Mouse (Mus musculus) cerebellum, adult 11-12 months (tissue): ENCODE measurements around the gene Spred2.

Experiments
- DNase-seq: peaks from one replicate; pipeline ENCODE4 v3.0.0; 2022

Gene Spred2

GRCm38 (mm10) chr11:20064926-20065325, 140.8 kb downstream of the Spred2 start:
- peak; percentile 40 for DNase-seq

GRCm38 (mm10) chr11:20066106-20066505, 141.9 kb downstream of the Spred2 start:
- DNase-seq, result peak; percentile 78

- no peak for DNase-seq
Observed at GRCm38 (mm10) chr11:20067521-20067920, 143.3 kb downstream of the Spred2 start.

- no peak for DNase-seq
Observed at GRCm38 (mm10) chr11:20068346-20069004, 144.3 kb downstream of the Spred2 start.

GRCm38 (mm10) chr11:20072174-20072573, 148.0 kb downstream of the Spred2 start:
- peak; percentile 34 for DNase-seq

- DNase-seq, result no peak
Observed at GRCm38 (mm10) chr11:20072826-20073225, 148.7 kb downstream of the Spred2 start.
